Mouse (Mus musculus) hindbrain, embryonic 12.5 days (tissue): ENCODE measurements around the gene Gm20661. TPM values are rescaled to one million over a fixed set of nuclear protein-coding genes. Genes with fewer than 3 reads are reported as not detected.

Experiments
- ATAC-seq: fragments of 200-750 bp; cut with Nextera tagmentation; 2 replicates; pipeline ENCODE4 v1.8.0; 2017; ENCODE audit warnings: moderate TSS enrichment; ENCODE audit not compliant: low FRiP score
- H3K27ac ChIP-seq: fragments of 300-500 bp; sonication (generic); 2 replicates; pipeline ENCODE4 v1.5.1; 2016; ENCODE audit warnings: mild to moderate bottlenecking
- H3K27me3 ChIP-seq: fragments of 300-500 bp; sonication (generic); 2 replicates; pipeline ENCODE4 v1.6.1; 2016; ENCODE audit warnings: mild to moderate bottlenecking
- H3K36me3 ChIP-seq: fragments of 300-500 bp; sonication (generic); 2 replicates; pipeline ENCODE4 v1.6.1; 2016; ENCODE audit warnings: mild to moderate bottlenecking
- H3K4me1 ChIP-seq: fragments of 300-500 bp; sonication (generic); 2 replicates; pipeline ENCODE4 v1.6.1; 2016
- H3K4me2 ChIP-seq: fragments of 300-500 bp; sonication (generic); replicated peaks from 2 replicates; pipeline ENCODE4 v1.6.1; 2016; ENCODE audit warnings: mild to moderate bottlenecking
- H3K4me3 ChIP-seq: fragments of 300-500 bp; sonication (generic); 2 replicates; pipeline ENCODE4 v1.5.1; 2016; ENCODE audit warnings: mild to moderate bottlenecking
- H3K9ac ChIP-seq: fragments of 300-500 bp; sonication (generic); 2 replicates; pipeline ENCODE4 v1.6.1; 2016; ENCODE audit warnings: mild to moderate bottlenecking, moderate library complexity
- H3K9me3 ChIP-seq: fragments of 300-500 bp; sonication (generic); replicated peaks from 2 replicates; pipeline ENCODE4 v1.6.1; 2016; ENCODE audit warnings: mild to moderate bottlenecking
- WGBS: fragments of 180-500 bp; shearing (Covaris S2); methylation state at CpG from one replicate; pipeline ENCODE4 v1.1.7; 2016; 5-methylcytosine and 5-hydroxymethylcytosine counted together
- polyA plus RNA-seq: library from polyadenylated mRNA; unstranded; fragments of >200 nt; fragmentation: Nextera tagmentation; extraction: Ambion mirVana; gene quantifications from 2 replicates; pipeline ENCODE4 v1.2.1, GENCODE M21; 2016

The Gm20661 gene
- polyA plus RNA-seq, 1 experiment from 2014 or later = 3.2 TPM

DNA sequence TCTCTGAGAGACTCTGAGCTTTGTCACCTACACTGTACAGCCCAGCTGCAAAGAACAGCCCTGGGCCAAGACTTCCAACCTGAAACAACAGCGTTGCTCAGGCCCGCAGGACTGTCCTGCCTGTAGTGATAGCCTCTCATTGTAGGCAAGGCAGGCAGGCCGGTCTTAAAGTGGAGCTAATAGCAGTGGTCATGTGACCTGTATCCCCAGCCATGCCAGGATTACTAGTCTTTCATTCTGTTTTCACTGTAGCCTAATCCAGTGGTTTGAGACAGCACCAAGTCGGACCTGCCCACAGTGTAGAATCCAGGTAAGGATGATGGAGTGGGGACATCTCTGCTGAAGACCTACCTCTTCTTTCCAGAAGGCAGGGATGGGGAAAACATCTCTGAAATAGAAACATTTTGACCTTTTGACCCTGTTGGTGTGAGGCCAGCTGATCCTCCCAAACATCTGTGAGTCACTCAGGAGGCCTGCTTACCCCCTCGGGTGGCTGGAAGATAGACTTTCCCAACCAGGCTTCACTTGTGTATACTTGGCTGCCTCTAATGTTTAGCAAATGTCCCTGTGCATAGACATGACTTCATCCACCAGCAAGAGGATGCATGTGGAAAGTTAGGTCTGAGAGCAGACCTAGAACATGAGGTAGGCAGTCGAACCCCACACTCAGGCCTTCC is 27.1 kb upstream of the Gm20661 start:
- no peaks in the 10 kb centered on the region for H3K9me3 ChIP-seq
- WGBS = 88% methylated on average over 6 of the region's 6 CpGs
- ATAC-seq = no peak
- H3K4me2 ChIP-seq = no peak overlapping the region
- peaks cover 11% of the 10 kb centered on the region for H3K4me1 ChIP-seq
- no peaks in the 10 kb centered on the region for H3K27me3 ChIP-seq
- no peak overlapping the region for H3K27ac ChIP-seq
- H3K4me3 ChIP-seq = no peak overlapping the region
- H3K9ac ChIP-seq = no peak overlapping the region
- H3K36me3 ChIP-seq = peaks cover 14% of the 10 kb centered on the region; the same call in 1 of the 2 replicates

DNA sequence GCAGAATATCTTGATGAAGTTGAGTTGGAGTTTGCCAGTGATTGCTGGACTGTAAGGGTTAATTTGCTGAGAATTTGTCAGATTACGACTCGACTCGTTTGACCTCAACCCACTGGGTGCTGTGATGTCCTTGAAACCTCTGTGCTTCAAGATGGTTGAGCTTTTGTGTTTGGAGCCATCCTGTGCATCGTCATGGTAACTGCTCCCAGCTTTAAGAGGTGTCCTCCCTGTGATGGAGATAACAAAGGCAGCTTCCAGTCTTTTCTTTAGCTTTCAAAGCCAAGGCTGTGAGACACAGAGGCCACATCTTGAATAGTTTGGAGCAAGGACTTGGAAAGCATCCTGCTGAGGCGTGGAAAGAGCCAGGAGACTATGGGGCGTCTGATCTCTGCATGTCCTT is 25.7 kb upstream of the Gm20661 start:
- peaks cover 18% of the 10 kb centered on the region; the same call in 1 of the 2 replicates for H3K36me3 ChIP-seq
- ATAC-seq = no peak

DNA sequence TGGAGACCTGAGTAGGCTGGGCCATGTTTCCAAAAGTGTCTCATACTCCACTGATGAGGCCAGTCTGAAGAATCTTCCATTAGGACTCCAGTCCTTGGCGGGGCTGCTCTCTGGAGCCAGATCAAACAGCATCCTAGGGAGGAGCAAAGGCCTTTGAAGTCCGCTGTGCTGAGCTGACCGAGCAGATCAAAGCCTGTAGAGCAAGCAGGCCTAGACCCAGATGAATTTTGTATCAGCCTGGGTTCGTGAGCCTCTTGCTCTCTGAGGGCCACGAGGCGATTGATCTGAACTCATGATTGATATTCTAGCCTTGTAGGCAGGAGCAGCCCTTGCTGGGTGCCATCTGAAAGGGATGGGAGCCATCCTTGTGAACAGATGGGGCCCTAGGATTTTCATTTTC is 23.0 kb upstream of the Gm20661 start:
- no peak overlapping the region for H3K27ac ChIP-seq
- H3K4me2 ChIP-seq = no peak overlapping the region
- H3K4me1 ChIP-seq = peaks cover 12% of the 10 kb centered on the region
- H3K4me3 ChIP-seq = no peak overlapping the region
- H3K27me3 ChIP-seq = no peaks in the 10 kb centered on the region
- H3K36me3 ChIP-seq = peaks cover 34% of the 10 kb centered on the region; the same call in 1 of the 2 replicates
- ATAC-seq = no peak
- 68% methylated on average over 6 of the region's 6 CpGs for WGBS
- no peaks in the 10 kb centered on the region for H3K9me3 ChIP-seq
- H3K9ac ChIP-seq = no peak overlapping the region

More for the DNA sequence above, 25.7 kb upstream of the Gm20661 start:
- Histone ChIP-seq H3K27me3 (no peaks in the 10 kb centered on the region), H3K9ac (0 out of 2 replicates have a peak overlapping the region, but pooled peaks have one; percentile 15), H3K4me1 (peaks cover 12% of the 10 kb centered on the region), H3K4me2 (no peak overlapping the region), H3K27ac (no peak overlapping the region), H3K4me3 (no peak overlapping the region), H3K9me3 (no peaks in the 10 kb centered on the region)
- WGBS = 37% methylated on average over 6 of the region's 6 CpGs

DNA sequence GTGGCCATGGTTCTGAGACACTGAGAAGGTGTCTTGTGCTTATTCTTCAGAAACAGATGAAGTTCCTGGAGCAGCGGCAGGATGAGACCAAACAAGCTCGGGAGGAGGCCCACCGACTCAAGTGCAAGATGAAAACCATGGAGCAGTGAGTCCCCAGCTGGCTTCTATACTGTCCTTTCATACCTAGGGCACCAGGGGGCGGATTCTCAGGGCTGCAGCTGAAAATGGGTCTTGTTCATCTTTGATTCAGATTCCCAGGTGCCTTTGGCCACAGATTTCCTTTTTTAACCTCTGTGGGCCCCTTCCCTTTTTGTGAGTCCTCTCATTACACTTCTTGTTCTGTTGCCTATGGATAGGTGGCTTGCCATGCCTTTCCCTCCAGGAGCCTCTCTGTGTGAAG is 21.9 kb upstream of the Gm20661 start:
- Histone ChIP-seq H3K27ac (no peak overlapping the region), H3K4me1 (peaks cover 12% of the 10 kb centered on the region), H3K4me2 (no peak overlapping the region), H3K36me3 (peaks cover 34% of the 10 kb centered on the region; the same call in 1 of the 2 replicates), H3K9me3 (no peaks in the 10 kb centered on the region), H3K27me3 (no peaks in the 10 kb centered on the region), H3K9ac (0 out of 2 replicates have a peak overlapping the region, but pooled peaks have one; percentile 25), H3K4me3 (no peak overlapping the region)
- no peak for ATAC-seq
- WGBS = 74% methylated on average over 4 of the region's 4 CpGs

DNA sequence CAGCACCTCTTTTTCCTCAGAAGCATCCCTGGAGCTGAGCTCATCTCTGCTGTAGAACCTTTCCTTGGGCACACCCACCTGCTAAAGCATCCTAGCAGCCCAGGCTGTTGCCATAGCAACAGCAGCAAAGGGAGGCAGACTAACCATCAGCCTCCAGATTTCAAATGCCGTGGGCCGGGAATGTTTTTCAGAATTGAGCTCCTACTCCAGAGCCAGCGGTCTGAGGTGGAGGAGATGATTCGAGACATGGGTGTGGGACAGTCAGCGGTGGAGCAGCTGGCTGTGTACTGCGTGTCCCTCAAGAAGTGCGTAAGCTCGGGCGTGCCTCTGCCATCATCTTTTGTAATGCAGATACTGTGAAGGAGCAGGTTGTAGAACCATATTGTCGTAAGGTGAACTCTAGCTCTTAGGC is 21.5 kb upstream of the Gm20661 start:
- no peak; the same call in 1 of the 2 replicates for ATAC-seq
- 78% methylated on average over 10 of the region's 10 CpGs for WGBS
- peaks cover 34% of the 10 kb centered on the region; the same call in 1 of the 2 replicates for H3K36me3 ChIP-seq
- peaks cover 12% of the 10 kb centered on the region for H3K4me1 ChIP-seq
- H3K27me3 ChIP-seq = no peaks in the 10 kb centered on the region
- H3K9ac ChIP-seq = 0 out of 2 replicates have a peak overlapping the region, but pooled peaks have one; percentile 25
- H3K4me2 ChIP-seq = no peak overlapping the region
- H3K4me3 ChIP-seq = no peak overlapping the region
- H3K27ac ChIP-seq = peak overlapping the region; percentile 8; the same call in 1 of the 2 replicates
- H3K9me3 ChIP-seq = no peaks in the 10 kb centered on the region

DNA sequence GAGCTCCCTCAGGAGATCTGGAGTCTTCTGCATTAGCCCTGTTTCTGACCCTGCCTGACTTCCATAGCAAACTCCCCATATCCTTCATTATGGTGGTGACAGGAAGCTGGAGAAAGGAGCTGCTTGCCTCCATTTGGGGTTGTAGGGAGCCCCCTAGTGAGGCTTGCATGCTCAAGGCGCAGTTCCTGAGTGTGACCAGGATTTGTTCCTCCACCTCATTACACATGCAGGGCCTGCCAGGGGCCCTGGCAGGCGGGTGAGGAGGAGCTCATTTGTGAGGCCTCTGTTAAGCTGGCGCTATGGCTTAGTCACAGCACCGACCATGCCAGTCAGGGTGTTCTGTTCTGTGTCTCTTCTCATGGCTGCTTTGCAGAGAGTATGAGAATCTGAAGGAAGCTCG is 21.0 kb upstream of the Gm20661 start:
- Histone ChIP-seq H3K4me1 (peaks cover 12% of the 10 kb centered on the region), H3K36me3 (peaks cover 34% of the 10 kb centered on the region; the same call in 1 of the 2 replicates), H3K4me2 (no peak overlapping the region), H3K27ac (peak overlapping the region; percentile 8; the same call in 1 of the 2 replicates), H3K27me3 (no peaks in the 10 kb centered on the region), H3K4me3 (no peak overlapping the region), H3K9me3 (no peaks in the 10 kb centered on the region), H3K9ac (no peak overlapping the region)
- 54% methylated on average over 5 of the region's 5 CpGs for WGBS
- no peak for ATAC-seq

DNA sequence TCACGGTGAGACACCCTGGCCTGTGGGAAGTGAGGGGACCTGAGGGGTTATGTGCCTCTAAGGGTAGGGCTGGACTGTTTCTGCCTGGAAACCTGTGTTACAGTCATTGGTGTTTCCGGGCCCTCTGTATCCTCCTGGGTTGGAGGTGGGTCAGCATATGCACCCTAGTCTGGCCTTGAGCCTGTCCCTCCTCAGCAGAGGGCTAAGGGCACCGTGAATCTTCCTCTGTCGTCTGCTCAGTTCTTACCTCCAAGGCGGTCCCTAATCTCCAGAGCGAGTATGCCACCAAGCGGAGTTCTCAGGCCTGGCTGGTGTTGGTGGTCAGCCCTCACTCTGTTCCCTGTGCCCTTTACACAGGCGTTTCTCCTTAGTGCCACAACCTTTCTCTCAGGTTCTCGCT is 19.9 kb upstream of the Gm20661 start:
- Histone ChIP-seq H3K27me3 (no peaks in the 10 kb centered on the region), H3K4me1 (peaks cover 12% of the 10 kb centered on the region), H3K36me3 (peaks cover 27% of the 10 kb centered on the region; the same call in 1 of the 2 replicates), H3K9me3 (no peaks in the 10 kb centered on the region), H3K4me3 (no peak overlapping the region), H3K4me2 (no peak overlapping the region), H3K9ac (no peak overlapping the region), H3K27ac (no peak overlapping the region)
- 91% methylated on average over 9 of the region's 9 CpGs for WGBS
- no peak for ATAC-seq

DNA sequence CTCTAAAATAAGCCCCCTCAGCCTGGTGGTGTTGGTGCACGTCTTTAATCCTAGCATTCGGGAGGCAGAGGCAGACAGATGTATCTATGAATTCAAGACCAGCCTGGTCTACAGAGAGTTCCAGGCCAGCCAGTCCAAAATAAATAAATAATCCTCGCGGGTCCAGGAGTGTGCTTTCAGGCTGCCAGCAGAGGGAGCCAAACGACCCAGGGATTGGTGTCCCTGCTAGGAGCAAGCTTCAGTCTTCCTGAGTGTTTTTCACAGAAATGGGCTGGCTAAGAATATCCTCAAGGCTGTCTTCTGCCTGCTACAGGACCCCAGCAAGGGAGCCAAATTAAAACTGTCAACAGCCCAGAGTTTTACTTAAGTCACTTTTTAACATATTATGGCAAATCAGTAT is 19.2 kb upstream of the Gm20661 start:
- H3K4me3 ChIP-seq = no peak overlapping the region
- H3K4me2 ChIP-seq = no peak overlapping the region
- no peaks in the 10 kb centered on the region for H3K27me3 ChIP-seq
- no peak for ATAC-seq
- no peak overlapping the region for H3K9ac ChIP-seq
- H3K36me3 ChIP-seq = peaks cover 28% of the 10 kb centered on the region; the same call in 1 of the 2 replicates
- H3K27ac ChIP-seq = no peak overlapping the region
- H3K4me1 ChIP-seq = peaks cover 12% of the 10 kb centered on the region
- no peaks in the 10 kb centered on the region for H3K9me3 ChIP-seq
- 28% methylated on average over 5 of the region's 5 CpGs for WGBS

DNA sequence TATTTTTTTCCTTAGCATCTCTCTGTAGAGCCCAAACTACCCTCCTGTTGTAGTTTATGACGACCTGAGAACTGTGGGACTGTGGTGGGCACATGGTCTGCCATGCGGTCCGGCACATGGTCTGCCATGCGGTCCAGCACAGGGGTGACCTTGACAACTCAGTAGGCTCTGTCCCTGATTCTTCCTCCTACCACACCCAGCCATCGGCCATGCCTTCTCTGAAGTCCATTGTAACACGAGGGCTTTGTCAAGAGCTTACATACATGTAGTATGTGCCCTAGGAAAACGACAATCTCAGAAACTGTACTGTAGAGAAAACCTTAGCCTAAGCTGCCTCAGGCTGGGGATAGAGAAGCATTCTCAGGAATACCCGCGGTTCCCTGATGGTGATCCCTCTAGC is 18.2 kb upstream of the Gm20661 start:
- Histone ChIP-seq H3K4me3 (no peak overlapping the region), H3K4me2 (no peak overlapping the region), H3K27ac (no peak overlapping the region), H3K4me1 (peaks cover 12% of the 10 kb centered on the region), H3K9ac (no peak overlapping the region), H3K36me3 (peaks cover 33% of the 10 kb centered on the region), H3K9me3 (no peaks in the 10 kb centered on the region), H3K27me3 (no peaks in the 10 kb centered on the region)
- no peak for ATAC-seq
- 91% methylated on average over 9 of the region's 9 CpGs for WGBS

DNA sequence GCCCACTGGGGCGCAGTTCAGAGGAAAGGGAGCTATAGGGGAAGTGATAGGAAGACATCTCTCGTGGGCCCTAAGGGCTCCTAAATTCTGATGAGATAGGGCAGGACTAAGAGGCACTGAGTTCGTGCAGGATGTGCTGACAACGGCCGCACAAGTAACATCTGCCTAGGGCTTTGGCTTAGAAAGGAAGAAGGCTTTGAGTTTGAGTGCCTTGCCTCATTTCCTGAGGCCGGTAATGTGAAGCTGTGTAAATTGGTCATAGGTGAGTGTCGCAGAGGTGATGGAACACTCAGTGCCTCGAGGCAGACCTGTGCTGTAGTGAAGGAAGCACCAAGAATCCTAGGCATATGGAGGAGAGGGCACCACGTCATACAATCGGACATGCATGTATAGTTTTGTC is 16.2 kb upstream of the Gm20661 start:
- no peak for ATAC-seq
- Histone ChIP-seq H3K4me2 (no peak overlapping the region), H3K4me1 (peaks cover 3% of the 10 kb centered on the region; the same call in 1 of the 2 replicates), H3K27me3 (no peaks in the 10 kb centered on the region), H3K9me3 (no peaks in the 10 kb centered on the region), H3K27ac (no peak overlapping the region), H3K36me3 (peaks cover 42% of the 10 kb centered on the region), H3K9ac (0 out of 2 replicates have a peak overlapping the region, but pooled peaks have one; percentile 13), H3K4me3 (no peak overlapping the region)
- 94% methylated on average over 10 of the region's 10 CpGs for WGBS

DNA sequence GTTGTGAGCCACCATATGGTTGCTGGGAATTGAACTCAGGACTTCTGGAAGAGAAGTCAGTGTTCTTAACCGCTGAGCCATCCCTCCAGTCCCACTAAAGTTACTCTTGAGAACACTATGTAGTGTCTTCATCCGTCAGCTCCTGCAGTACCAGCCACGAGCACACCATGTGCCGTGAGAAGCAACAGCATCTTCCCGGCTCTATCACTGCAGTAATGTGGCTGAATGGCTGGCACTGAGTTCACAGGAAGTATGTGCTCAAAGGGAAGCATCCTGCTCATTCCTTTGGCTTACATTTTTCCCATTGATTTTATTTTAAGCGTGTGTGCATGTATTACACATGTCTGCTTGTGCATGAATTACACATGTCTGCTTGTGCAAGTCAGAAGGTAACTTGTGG is 15.4 kb upstream of the Gm20661 start:
- 90% methylated on average over 6 of the region's 6 CpGs for WGBS
- Histone ChIP-seq H3K27ac (no peak overlapping the region), H3K4me2 (no peak overlapping the region), H3K27me3 (no peaks in the 10 kb centered on the region), H3K9me3 (no peaks in the 10 kb centered on the region), H3K36me3 (peaks cover 35% of the 10 kb centered on the region), H3K4me1 (no peaks in the 10 kb centered on the region), H3K9ac (no peak overlapping the region), H3K4me3 (no peak overlapping the region)
- no peak for ATAC-seq

DNA sequence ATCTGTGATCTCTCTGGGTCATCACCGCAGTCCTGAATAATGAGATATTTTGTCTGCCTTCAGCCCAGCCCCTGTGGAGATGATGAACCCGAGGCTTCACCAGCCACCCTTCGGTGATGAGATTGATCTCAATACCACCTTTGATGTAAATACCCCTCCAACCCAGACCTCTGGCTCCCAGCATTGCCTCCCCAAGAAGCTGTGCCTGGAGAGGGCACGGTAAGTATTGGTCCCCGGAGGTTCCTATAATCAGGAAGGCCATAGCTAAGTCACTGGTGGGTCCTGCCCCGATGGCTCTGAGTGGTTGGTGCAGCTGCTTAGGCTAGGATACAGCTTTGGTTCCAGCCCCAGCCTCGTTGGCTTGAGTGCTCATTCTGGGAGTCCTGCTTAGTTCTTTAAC is 14.3 kb upstream of the Gm20661 start:
- Histone ChIP-seq H3K9ac (no peak overlapping the region), H3K27me3 (no peaks in the 10 kb centered on the region), H3K9me3 (no peaks in the 10 kb centered on the region), H3K4me1 (no peaks in the 10 kb centered on the region), H3K4me3 (no peak overlapping the region), H3K36me3 (peaks cover 26% of the 10 kb centered on the region), H3K4me2 (no peak overlapping the region), H3K27ac (no peak overlapping the region)
- no peak for ATAC-seq
- 92% methylated on average over 7 of the region's 7 CpGs for WGBS

DNA sequence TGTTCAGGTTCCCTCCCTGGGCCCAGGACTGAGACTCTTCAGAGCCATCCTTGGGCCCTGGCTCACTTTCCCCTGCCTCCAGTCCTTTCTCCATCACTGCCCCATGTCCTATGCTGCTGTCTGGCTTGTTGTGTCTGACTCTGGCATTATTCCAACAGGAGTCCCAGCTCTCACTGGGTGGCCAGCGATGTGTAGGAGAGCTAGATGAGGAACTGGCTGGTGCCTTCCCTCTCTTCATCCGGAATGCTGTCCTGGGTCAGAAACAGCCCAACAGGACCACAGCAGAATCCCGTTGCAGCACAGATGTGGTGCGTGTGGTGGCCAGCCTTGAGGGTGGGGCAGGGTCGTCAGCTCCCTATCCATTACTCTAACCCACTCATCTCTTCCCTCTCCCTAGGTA is 12.5 kb upstream of the Gm20661 start:
- Histone ChIP-seq H3K9ac (no peak overlapping the region), H3K4me2 (no peak overlapping the region), H3K27me3 (no peaks in the 10 kb centered on the region), H3K4me3 (no peak overlapping the region), H3K4me1 (no peaks in the 10 kb centered on the region), H3K27ac (no peak overlapping the region), H3K36me3 (peaks cover 22% of the 10 kb centered on the region), H3K9me3 (no peaks in the 10 kb centered on the region)
- 89% methylated on average over 5 of the region's 5 CpGs for WGBS
- no peak for ATAC-seq
